Mouse (Mus musculus): Measurements from ENCODE around the gene Atp2c2.

The Atp2c2 gene

DNA sequence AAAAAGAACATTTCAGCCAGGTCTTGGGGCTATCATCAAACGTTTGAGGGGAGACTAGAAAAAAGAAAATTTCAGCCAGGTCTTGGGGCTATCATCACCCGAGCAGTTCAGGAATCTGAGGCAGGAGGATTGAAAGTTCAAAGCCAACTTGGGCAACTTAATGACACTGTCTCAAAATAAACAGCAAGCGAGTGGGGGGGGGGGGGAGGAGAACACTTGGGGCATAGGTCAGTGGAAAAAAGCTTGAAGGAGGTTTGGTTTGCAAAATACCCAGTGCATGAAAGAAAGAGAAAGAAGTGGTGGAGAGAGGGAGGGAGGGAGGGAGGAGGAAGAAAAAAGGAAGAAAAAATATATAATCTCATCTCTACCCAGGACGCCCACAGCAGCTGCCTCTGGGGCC is 87.5 kb downstream of the Atp2c2 start:
- no peak for DNase-seq

DNA sequence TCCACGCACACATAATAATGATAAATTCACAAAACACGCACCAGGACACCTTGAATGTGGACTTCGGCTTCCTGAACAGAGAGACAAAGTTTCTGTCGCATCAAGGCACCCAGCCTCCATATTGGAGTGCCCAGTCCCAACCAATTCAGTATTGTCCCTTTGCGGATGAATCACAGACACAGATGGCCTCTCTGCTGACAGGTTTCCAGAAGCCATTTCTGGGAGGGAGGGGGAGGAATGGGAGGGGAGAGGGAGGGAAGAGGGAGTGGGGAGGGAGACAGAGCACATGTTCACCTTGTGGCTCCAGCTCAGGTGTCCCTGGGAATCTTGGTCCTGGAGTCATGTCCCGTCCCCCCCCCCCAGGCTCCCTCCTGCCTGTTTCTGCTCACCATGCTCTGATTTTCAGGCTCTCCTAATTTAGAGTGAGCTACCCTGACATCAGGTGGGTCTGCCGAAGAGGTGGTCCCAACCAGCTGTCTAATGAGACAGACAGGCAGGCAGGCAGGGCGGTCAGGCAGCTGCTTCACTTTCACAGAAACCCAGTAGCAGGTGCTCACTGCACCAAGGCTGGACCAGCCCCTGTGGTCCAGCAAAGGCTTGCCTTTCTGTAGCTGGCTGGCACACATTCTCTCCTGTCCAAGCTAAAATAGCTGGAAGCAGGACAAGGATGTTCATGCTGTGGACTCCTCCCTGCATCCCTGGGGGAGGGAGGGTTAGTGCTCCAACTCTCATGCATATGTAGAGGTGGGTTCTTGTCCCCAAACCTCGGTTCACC is 89.0 kb downstream of the Atp2c2 start:
- DNase-seq: peak; percentile 69

DNA sequence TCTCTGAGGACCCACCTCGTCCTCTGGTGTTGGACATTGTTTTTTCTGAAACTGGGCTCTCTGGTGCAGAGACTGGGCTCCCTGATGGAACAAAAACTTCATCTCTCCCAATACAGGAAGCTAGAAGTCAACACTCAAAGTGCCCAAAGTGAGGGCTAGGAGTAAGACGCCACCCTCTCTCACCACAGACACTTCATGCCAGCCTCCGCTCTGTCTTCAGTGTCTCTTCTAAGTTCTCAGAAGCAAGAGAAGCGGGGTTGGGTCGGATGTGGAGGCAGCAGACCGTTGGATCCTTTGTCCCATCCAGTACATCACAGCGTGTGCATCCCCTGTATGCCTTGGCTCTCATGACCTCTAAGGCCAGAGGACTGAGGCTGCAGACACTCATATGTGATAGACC is 89.8 kb downstream of the Atp2c2 start:
- no peak for DNase-seq

DNA sequence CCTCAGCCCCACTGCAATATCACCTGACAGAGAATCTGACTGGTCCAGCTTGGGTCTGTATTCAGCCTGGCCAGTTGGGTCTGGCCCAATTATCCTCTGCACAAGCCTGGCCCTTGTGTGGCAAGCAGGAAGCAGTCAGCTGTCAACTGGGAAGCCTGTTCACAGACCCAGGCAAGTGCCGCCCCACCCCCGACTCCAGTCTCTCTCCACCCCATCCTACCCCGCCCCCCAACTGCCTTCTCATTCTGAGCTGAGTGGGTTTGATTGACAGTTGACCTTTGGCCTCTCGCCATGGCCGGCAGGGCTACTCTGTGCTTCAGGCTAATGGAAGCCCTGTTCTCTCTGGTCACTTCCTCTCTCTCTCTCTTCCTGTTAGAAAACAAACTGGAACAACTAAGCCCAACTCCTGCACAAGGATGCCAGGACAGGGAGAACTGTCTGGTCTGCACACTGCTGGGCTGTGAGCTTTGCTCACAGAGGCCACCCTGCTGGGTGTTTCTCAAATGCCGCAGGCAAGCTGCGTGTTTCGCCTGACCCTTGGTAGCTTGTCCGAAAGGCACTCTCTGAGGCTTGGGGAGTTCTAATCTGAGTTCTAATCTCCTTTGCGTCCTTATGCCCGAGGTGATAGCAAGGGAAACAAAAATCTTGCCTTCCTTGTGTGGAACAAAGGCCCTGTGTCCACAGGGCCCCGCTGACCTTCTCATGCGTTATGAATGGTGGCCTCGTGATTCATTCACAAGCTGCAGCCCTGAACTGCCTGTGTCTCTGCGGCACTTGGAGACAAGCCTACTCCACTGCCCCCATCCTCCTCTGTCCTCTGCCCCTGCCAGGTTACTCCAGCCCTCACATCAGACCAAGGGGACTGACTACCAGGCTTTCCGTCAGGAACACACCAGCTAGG is 92.2 kb downstream of the Atp2c2 start:
- DNase-seq: no peak

DNA sequence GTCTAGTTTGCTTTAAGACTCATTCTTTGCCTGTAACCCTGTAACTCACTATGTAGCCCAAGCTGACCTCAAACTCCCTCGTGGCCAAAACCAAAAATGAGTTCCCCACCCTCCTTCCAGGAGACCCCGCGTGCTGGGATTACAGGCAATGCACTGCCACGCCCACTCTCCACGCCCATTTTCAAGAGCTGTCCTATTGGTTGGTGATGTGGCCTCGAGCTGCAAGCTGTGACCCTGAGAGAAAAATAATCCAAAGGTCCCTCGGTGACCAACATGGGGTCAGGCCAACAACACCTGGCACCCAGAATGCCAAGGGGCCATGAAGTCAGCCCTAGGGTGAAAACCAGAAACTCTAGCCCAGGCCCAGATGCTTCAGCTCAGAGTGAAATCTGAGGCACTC is 94.9 kb downstream of the Atp2c2 start:
- no peak for DNase-seq

DNA sequence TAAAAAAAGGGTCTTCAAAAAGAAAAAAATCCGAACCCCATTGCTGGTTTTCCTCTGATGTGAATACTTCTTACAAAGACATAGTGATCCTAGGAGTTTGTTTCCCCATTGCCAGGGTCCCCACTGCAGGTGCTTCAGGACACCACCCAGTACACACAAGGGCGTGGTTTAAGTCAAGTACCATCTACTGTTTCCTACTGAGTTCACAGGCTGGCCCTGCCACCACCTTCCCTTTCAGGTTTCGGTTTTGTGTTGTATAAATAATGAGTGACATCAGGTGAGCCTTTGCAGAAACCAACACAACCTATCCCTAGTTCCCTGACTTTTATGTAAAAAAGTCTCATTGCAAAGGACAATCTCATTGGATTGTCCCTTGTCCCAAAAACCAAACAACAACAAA is 95.8 kb downstream of the Atp2c2 start:
- DNase-seq: no peak

DNA sequence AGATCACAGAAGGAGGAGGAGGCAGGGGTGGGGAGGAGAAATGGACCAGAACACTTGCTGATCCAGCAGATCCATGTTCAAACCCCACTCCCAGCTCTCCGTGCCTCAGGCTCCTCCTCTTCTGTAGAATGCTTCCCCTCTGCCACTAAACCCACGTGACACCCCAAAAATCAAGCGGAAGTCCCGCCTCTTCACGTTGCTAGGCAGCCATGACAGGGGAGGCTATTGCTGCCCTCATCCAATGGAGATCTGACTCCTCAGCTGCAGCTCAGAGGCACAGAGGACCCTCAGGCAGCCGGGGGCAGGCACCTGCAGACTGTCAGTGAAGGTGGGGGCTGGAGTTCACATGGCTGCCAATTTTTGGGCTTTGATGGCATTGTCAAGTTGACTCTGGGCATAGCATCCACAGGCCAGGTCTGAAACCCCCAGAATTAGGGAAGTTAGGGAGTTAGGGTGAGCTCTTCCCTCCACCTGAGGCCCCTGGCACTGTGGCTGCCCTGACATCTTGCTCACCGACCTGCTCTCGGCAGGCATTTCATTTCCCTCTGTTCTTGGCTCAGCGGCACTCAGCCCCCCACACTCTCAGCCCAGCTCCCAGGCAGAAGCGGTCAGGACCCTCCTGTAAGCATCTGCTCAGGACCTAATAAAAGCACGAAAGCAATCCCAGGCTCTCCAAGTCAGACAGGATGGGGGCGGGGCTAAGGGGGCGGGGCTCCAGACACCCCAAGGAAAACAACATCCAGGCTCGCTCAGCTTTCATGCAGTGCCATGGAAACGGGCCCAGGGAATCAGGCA is 98.6 kb downstream of the Atp2c2 start:
- DNase-seq: no peak

DNA sequence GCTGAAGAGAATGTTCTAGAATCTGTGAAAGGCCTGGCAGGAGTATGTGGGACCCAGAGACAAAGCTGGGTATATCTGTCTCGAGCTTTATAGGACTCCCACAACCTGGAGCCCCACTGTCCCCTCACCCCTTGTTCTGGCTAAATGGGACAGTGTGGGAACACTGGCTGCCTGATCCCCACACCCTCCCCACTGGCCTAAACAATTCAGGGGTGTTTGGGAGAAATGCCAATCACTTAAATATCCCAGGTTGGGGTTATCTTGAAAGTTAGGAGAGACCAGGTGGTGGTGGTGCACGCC is 99.1 kb downstream of the Atp2c2 start:
- DNase-seq: no peak

DNA sequence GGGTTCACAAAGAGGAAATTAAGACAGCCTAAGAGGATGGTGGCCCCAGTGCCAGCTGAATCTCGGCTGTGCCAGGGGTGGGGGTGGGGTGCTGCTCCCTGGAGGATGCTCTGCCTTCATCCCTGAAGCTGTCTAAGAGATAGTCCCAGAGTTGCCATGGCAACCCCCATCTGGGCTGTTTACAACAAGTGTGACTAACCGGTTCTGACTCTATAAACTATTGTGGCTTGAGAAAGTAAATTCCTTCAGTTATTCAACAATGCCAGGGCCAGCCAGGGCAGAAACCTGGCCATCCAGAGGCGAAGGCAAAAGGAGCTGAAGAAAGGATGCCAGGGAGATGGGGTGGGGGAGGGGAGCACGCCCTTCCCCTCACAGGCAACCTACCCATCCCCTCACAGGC is 101.4 kb downstream of the Atp2c2 start:
- no peak for DNase-seq

DNA sequence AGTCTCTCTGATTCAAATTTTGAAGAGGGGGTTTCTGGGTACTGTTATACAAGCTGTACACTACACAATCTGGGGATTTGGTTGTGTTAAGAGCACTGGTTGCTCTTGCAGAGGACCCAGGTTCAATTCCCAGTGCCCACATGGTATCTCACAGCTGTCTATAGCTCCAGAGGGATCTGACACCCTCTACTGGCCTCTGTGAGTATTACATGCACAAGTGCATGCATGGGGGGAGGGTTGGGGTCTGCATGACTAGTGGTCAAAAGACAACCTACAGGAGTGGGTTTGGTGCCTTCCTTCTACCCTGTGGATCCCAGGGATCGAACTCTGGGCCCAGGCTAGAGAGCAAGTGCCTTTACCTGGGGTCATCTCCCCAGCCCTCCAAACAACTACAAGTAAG is 102.8 kb downstream of the Atp2c2 start:
- DNase-seq: no peak

DNA sequence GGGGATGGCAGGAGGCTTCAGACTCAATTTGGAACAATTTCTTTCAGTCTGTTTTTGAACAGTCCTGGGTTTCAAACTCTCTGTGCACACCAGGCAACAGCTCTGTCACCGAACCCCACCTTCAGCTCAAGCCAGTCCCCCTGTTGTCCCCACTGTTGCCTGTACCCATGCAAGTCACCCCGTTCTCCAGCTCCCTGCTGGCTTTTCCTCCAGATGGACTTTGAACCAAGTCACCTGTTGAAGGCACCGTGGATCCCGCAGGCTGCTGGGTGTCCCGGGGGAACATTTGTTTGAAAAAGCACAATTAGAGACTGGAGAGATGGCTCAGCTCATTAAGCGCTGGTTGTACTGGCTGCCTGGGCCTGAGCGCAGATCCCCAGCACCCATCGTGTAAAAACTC is 105.5 kb downstream of the Atp2c2 start:
- DNase-seq: no peak

DNA sequence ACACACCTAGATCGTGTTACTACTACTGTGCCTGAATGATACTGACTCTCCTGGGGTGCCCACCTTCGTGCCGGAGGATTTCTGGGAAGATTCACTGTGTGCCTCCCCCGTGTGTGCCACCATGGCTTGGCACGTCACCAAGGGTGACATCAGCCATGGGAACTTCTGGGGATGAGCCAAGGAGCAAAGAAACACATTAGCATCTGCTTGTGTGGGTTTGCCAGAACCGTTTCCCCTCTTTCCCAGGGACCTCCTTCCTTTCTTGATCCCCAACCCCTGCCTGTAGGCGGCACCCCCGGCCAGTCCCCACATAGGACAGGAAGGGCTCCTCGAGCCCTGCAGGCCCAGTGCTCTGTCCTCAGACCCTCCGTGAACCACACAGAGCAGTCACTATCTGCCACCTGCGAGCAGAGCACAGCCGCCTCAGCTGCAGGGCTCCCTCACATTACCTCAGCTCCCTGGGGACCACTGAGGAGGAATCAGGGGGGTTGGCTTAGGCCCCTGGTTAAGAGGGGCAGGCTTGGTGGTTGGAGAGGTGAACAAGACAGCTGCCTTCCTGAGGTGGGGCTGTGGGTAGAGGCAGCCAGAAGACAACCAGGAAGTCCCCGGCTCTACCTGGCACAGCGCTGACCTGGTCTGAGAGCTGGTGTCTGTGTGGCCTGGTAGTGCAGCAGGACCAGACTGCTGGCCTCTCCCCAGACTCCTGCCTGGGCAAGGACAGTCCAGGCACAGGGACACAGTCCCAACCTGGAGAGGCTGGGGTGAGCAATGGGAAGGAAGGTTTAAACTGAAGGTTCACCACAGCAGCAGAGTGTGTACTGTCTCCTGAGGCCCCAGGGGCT is 106.8 kb downstream of the Atp2c2 start:
- DNase-seq: peak; percentile 81

Data from cerebellum, adult 9-10 months (tissue).